Mouse (Mus musculus): ENCODE data around the gene Tpp2.
A peak's percentile ranks its signal among the peaks of the same experiment; 100 is the strongest.
"Not testable (repeated sequence)": the region's sequence is repeated elsewhere in the genome, so short reads cannot be mapped to it uniquely, and the experiment has no call there.

Gene Tpp2

GRCm38 (mm10) chr1:43933488-43934415 is at the start of gene Tpp2:
TSS of gene Tpp2 (plus strand) at chr1:43933647.
- peak; percentile 93 for DNase-seq (ENCODE audit: low read depth)

GRCm38 (mm10) chr1:43888358-43888757 is 45.1 kb upstream of the Tpp2 start:
- DNase-seq (ENCODE audit: low read depth), result not testable (repeated sequence)

- DNase-seq (ENCODE audit: low read depth), result no peak
Measured at GRCm38 (mm10) chr1:43895742-43896141, 37.7 kb upstream of the Tpp2 start.

DNA sequence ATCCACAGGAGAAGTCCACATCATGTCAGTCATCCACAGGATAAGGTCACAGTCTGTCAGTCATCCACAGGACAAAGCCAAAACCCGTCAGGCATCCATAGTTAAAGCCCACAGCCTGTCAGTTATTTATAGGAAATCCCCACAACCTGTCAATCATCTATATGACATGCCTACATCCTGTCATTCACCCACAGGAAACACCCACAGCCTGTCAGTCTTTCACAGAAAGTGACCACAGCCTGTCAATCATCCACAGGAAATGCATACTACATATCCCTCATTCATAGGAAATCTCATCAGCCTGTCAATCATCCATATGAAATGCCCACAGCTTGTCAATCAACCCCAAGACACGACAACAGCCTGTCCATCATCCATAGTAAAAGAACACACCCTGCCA is 36.3 kb upstream of the Tpp2 start:
- DNase-seq (ENCODE audit: low read depth), result no peak

- no peak for DNase-seq (ENCODE audit: low read depth)
Measured at GRCm38 (mm10) chr1:43897987-43898386, 35.5 kb upstream of the Tpp2 start.

- DNase-seq (ENCODE audit: low read depth), result peak; percentile 43
Measured at GRCm38 (mm10) chr1:43898991-43899714, 34.3 kb upstream of the Tpp2 start.

GRCm38 (mm10) chr1:43902417-43902816 is 31.0 kb upstream of the Tpp2 start:
- DNase-seq (ENCODE audit: low read depth), result no peak

DNA sequence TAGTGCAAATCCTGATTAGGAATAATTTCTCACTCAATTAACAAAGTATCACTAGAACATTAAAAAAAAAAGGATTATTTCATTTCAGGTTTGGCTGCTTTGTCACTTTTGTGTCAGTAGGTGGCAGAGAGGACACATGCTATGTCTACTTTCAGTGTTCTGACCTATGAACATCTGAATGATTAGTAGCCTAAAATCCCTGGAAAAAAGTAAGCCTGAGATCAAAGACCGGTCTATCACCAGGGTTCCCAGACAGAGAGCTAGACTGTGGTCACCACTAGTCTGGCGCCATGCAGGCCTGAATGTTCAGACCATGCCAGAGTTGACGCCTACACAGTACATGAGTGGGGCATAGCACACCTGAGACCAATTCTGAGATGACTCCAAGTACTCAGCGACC is 30.6 kb upstream of the Tpp2 start:
- no peak for DNase-seq (ENCODE audit: low read depth)

GRCm38 (mm10) chr1:43915428-43915827 is 18.0 kb upstream of the Tpp2 start:
- DNase-seq (ENCODE audit: low read depth), result no peak

- DNase-seq (ENCODE audit: low read depth), result no peak
Measured at GRCm38 (mm10) chr1:43916854-43917253, 16.6 kb upstream of the Tpp2 start.

- peak; percentile 22 for DNase-seq (ENCODE audit: low read depth)
Measured at GRCm38 (mm10) chr1:43934416-43934810, 966 bp downstream of the Tpp2 start.

GRCm38 (mm10) chr1:43939310-43939709 is 5.9 kb downstream of the Tpp2 start:
- DNase-seq (ENCODE audit: low read depth), result no peak

- no peak for DNase-seq (ENCODE audit: low read depth)
Measured at GRCm38 (mm10) chr1:43941476-43942217, 8.2 kb downstream of the Tpp2 start.

GRCm38 (mm10) chr1:43942814-43943213 is 9.4 kb downstream of the Tpp2 start:
- peak; percentile 17 for DNase-seq (ENCODE audit: low read depth)

GRCm38 (mm10) chr1:43953679-43954078 is 20.2 kb downstream of the Tpp2 start:
- no peak for DNase-seq (ENCODE audit: low read depth)

- no peak for DNase-seq (ENCODE audit: low read depth)
Measured at GRCm38 (mm10) chr1:43964381-43964780, 30.9 kb downstream of the Tpp2 start.

GRCm38 (mm10) chr1:43966756-43967155 is 33.3 kb downstream of the Tpp2 start:
- DNase-seq (ENCODE audit: low read depth), result no peak

- DNase-seq (ENCODE audit: low read depth), result no peak
Measured at GRCm38 (mm10) chr1:43969361-43969760, 35.9 kb downstream of the Tpp2 start.

- DNase-seq (ENCODE audit: low read depth), result no peak
Measured at GRCm38 (mm10) chr1:43971089-43971488, 37.6 kb downstream of the Tpp2 start.

DNA sequence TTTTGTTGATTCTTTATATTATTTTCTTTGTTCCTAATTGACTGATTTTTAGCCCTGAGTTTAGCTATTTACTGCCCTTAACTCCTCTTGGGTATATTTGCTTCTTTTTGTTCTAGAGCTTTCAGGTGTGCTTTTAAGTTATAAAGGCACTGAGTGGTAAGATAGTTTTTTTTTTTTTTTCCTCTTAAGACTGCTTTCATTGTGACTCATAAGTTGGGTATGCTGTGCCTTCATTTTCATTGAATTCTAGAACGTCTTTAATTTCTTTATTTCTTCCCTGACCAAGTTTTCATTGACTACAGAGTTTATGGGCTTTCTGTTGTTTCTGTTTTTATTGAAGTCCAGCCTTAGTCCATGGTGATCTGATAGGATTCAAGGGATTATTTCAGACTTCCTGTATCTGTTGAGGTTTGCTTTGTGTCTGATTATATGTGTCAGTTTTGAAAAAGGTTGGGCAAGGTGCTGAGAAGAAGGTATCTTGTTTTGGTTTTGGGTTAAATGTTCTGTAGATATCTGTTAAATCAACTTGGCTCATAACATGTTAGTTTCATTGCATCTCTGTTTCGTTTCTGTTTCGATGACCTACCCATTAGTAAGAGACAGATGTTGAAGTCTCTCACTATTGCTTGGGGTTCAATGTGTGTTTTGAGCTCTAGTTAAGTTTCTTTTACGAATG is 63.6 kb downstream of the Tpp2 start:
- no peak for DNase-seq (ENCODE audit: low read depth)

GRCm38 (mm10) chr1:44004513-44004912 is 71.1 kb downstream of the Tpp2 start:
- DNase-seq (ENCODE audit: low read depth), result no peak

- DNase-seq (ENCODE audit: low read depth), result no peak
Measured at GRCm38 (mm10) chr1:44015556-44015955, 82.1 kb downstream of the Tpp2 start.
